Mouse (Mus musculus) megakaryocyte, embryonic 14.5 days (primary cell): ENCODE data around the gene Chsy1.

Experiments
- FLI1 ChIP-seq: IDR thresholded peaks from 2 replicates; pipeline ENCODE4 v1.6.1; 2012; ENCODE audit warnings: low read length, inconsistent platforms, mixed read lengths
- GATA1 ChIP-seq: IDR thresholded peaks from 3 replicates; pipeline ENCODE4 v1.6.1; 2012; ENCODE audit warnings: mixed read lengths, low read length, inconsistent platforms, borderline replicate concordance

DNA sequence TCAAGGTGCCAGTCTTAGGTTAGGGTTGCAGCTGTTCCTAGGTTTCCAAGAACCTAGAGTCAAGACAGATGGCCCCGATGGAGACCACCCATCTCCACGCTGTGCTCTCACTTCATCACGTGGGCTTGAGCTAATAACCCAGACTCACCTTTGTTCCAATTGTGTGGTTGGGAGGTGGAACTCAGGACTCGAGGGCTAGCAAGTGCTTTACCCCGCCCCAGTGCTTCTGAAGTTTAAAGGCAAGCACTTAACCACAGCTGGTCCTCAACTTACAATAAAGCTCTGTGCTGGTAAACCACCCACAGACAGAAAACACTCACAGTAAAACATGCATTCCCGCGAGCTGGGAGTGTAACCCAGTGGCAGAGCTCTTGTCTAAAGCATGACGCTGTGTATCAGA lies 74.1 kb downstream of the Chsy1 start:
- TF ChIP-seq GATA1 (no peak), FLI1 (no peak)
